Mouse (Mus musculus): ENCODE results near the gene Arhgap25. TPM values are rescaled to one million over a fixed set of nuclear protein-coding genes. Genes with fewer than 3 reads are reported as not detected.
A peak's percentile ranks its signal among the peaks of the same experiment; 100 is the strongest.
"Not testable (repeated sequence)": the region's sequence is repeated elsewhere in the genome, so short reads cannot be mapped to it uniquely, and the experiment has no call there.

The Arhgap25 gene
- total RNA-seq, 1 experiment from 2014 or later, result 138 TPM

GRCm38 (mm10) chr6:87475223-87475622, 57.8 kb downstream of the Arhgap25 start:
- ATAC-seq (replicated peaks; ENCODE audit: insufficient number of reproducible peaks, low FRiP score, low TSS enrichment, poor library complexity, severe bottlenecking), result no peak

DNA sequence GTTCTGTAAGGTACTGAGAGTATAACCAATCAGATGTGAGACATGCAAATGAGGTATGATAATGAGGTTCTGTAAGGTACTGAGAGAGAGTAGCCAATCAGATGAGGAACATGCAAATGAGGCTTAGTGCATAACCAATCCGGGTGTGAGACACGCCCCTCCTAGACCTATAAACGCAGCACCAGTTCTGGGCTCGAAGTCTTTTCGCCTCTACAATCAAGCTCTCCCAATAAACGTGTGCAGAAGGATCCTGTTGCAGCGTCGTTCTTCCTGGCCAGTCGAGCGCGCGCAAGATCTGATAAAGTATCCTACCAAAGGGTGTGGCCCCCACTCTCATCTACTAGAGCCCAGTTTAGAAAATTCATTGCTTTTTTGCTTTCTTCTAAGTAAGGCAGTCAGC, 63.0 kb downstream of the Arhgap25 start:
- not testable (repeated sequence) for ATAC-seq (replicated peaks; ENCODE audit: insufficient number of reproducible peaks, low FRiP score, low TSS enrichment, poor library complexity, severe bottlenecking)

DNA sequence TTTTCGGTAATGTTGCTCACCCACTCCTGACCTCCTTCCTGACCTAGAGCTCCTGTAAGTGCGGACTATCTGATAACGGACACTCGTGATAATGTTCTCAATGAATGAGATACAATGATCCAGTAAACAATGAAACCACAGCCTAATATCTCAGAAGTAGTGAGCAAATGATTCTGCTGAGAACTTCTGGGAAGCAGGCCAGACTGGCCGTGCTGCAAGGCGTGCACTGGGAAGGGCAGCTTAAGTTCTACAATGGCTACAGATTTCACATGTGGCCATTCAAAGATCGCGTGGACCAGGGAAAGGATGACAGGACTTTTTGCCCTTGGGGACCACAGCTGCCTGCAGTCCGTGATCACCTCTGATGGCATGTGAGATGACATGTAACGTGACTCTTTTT, 64.7 kb downstream of the Arhgap25 start:
- no peak for ATAC-seq (replicated peaks; ENCODE audit: insufficient number of reproducible peaks, low FRiP score, low TSS enrichment, poor library complexity, severe bottlenecking)

GRCm38 (mm10) chr6:87467373-87467772, 65.7 kb downstream of the Arhgap25 start:
- ATAC-seq (replicated peaks; ENCODE audit: insufficient number of reproducible peaks, low FRiP score, low TSS enrichment, poor library complexity, severe bottlenecking), result no peak

GRCm38 (mm10) chr6:87466221-87466620, 66.8 kb downstream of the Arhgap25 start:
- ATAC-seq (replicated peaks; ENCODE audit: insufficient number of reproducible peaks, low FRiP score, low TSS enrichment, poor library complexity, severe bottlenecking), result peak; percentile 67; the same call in 1 of the 2 replicates

GRCm38 (mm10) chr6:87455507-87455906, 77.6 kb downstream of the Arhgap25 start:
- no peak for ATAC-seq (replicated peaks; ENCODE audit: insufficient number of reproducible peaks, low FRiP score, low TSS enrichment, poor library complexity, severe bottlenecking)

DNA sequence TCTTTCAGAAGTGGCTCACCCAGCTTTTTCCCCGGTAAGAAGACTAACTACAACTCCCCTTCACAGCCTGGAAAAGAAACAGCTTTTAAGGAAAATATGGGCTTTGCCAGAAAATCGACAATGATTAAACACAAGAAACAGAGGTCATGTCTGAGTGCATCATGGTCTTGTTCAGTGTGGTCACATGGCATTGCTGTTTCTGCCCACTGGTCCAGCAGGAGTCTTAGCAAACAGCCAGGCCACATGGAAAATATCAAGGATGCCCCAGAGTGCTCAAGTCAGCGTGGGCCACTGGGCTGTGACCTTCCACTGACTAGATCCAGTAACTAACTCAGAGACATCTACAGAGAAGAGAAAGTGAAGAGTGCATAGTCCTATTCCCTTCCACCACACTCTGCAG, 81.3 kb downstream of the Arhgap25 start:
- no peak for ATAC-seq (replicated peaks; ENCODE audit: insufficient number of reproducible peaks, low FRiP score, low TSS enrichment, poor library complexity, severe bottlenecking)

- no peak for ATAC-seq (replicated peaks; ENCODE audit: insufficient number of reproducible peaks, low FRiP score, low TSS enrichment, poor library complexity, severe bottlenecking)
Measured at GRCm38 (mm10) chr6:87451016-87451415, 82.0 kb downstream of the Arhgap25 start.

DNA sequence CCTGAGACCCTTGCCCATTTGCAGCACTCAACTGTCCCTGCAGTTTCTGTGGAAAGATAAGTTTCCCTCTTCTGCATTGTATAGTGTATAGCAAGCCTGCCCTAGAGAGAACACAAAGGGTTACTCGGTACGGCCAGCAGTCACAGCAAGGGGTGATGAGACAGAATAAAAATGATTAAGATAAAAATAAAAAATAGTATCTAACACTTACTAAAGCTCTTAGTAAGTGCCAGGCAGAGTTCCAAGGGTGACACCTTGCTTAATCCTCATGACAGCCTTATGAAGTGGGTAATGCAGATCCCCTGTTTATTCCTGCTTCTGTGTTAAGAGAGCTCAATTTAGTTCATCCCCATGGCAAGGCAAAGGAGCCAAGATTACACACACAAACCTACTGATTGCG, 83.5 kb downstream of the Arhgap25 start:
- no peak for ATAC-seq (replicated peaks; ENCODE audit: insufficient number of reproducible peaks, low FRiP score, low TSS enrichment, poor library complexity, severe bottlenecking)

DNA sequence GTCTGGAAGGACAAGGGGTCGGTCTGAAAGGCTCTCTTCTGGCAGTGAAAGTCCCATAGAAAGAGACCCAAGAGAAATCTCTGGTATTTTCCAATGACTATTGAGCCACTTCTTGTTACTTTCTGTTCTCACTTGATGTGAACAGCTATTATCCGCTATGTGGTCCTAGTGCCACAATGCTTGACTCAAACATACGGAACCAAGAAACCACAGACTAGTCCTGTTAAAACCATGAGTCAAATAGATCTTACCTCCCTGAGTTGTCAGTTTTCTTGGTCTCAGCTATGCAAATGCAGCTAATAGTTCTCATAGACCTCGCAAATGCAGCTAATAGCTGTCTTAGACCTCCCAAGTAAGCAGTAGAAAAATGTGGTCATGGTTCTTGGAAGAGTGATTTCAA, 85.8 kb downstream of the Arhgap25 start:
- ATAC-seq (replicated peaks; ENCODE audit: insufficient number of reproducible peaks, low FRiP score, low TSS enrichment, poor library complexity, severe bottlenecking), result no peak

- no peak for ATAC-seq (replicated peaks; ENCODE audit: insufficient number of reproducible peaks, low FRiP score, low TSS enrichment, poor library complexity, severe bottlenecking)
Measured at GRCm38 (mm10) chr6:87445222-87445621, 87.8 kb downstream of the Arhgap25 start.

DNA sequence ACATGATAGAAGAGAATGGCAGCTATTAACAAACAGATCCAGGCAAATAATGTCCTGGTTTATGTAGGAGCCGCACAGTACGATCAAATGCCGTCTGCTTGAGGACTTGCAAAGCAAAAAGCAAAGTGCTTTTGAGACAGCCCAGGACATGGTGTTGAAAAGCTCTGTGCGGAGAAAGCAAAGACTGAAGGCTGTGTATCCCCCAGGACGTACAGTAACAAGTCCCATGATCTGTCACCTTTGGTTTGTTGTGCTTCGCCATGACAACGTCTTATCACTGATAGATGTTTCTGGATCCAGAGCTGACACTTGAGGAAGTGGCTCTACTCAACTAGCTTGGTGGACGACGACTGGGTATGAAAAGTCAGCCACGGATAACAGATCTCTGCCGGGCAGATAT, 89.8 kb downstream of the Arhgap25 start:
- no peak for ATAC-seq (replicated peaks; ENCODE audit: insufficient number of reproducible peaks, low FRiP score, low TSS enrichment, poor library complexity, severe bottlenecking)

DNA sequence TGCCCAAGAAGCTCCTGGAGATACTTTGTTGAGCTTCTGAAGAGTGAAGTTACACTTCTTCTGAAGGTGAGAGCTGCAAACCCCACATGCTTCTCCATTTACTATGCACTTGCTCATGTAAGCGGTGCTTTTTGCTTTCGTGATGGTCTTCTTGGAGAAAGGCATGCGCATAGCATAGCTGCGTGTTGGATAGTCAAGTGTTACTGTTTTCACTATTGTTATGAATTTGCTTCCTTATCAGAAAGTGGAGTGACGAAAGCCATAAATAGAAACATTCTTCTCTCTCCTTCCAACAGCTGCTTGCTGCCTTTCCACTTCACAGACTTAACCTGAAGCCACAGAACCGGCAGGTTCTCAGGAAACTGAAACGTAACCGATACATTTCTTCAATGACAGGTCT, 96.3 kb downstream of the Arhgap25 start:
- ATAC-seq (replicated peaks; ENCODE audit: insufficient number of reproducible peaks, low FRiP score, low TSS enrichment, poor library complexity, severe bottlenecking), result no peak

DNA sequence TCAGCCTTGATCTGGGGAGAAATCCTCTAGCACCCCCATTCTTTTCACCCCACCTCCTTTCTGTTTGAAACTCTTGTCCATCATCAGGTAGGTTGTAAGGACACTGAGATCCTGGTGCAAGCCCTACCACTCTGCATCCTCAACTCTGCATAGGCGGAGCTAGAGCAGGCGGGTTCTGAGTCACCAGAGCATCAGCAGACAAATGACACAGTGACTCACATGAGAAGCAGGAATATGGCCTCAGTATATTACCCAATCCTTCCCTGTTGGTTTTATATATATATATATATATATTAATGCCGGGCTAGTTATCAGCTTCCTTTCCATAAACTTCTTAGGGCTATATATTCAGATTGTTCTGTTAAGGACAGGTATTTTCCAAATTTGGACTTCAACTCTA, 97.3 kb downstream of the Arhgap25 start:
- no peak for ATAC-seq (replicated peaks; ENCODE audit: insufficient number of reproducible peaks, low FRiP score, low TSS enrichment, poor library complexity, severe bottlenecking)

GRCm38 (mm10) chr6:87428487-87429044, 104.5 kb downstream of the Arhgap25 start, which contains the start of gene Bmp10:
Bmp10 (plus strand) TSS chr6:87428994.
- no peak for ATAC-seq (replicated peaks; ENCODE audit: insufficient number of reproducible peaks, low FRiP score, low TSS enrichment, poor library complexity, severe bottlenecking)

DNA sequence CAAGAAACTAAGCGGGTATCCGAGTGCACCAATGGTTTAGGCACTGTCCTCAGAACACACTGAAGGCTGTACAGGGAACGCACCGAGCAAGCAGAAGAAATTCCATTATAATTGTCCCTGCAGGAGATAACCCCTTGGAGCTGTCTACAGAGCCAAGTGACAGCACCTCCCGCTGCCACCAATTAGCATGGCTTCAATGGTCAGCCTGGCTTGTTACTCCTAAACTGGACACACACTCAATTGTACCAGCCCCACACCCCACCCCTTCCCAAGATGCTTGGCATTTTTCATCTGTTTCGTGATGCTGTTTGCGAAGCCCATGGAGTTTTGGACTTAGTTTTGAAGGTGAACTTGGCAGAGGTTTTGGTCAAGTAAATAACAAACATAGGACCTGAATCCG, 105.4 kb downstream of the Arhgap25 start:
- ATAC-seq (replicated peaks; ENCODE audit: insufficient number of reproducible peaks, low FRiP score, low TSS enrichment, poor library complexity, severe bottlenecking), result no peak

GRCm38 (mm10) chr6:87426954-87427353, 106.1 kb downstream of the Arhgap25 start:
- ATAC-seq (replicated peaks; ENCODE audit: insufficient number of reproducible peaks, low FRiP score, low TSS enrichment, poor library complexity, severe bottlenecking), result no peak

- ATAC-seq (replicated peaks; ENCODE audit: insufficient number of reproducible peaks, low FRiP score, low TSS enrichment, poor library complexity, severe bottlenecking), result no peak
Measured at GRCm38 (mm10) chr6:87424037-87424816, 108.8 kb downstream of the Arhgap25 start.

DNA sequence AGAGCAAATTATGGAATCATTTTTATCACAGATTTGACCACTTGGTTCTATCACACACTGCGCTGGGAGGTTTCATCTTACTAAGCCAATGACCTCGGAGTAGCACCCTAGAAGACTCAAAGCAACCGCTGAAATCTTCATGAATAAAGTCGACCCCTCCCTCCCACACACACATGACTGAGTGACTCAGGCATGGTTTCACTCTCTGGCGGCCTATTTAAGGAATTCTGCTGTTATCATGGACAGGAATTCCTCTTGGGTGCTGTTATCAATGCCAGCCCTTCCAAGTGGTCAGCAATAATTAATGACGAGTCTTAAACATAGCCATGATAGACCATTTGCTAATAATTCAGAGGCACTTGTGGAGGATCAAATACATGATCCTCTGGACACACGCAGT, 110.8 kb downstream of the Arhgap25 start:
- ATAC-seq (replicated peaks; ENCODE audit: insufficient number of reproducible peaks, low FRiP score, low TSS enrichment, poor library complexity, severe bottlenecking), result no peak

DNA sequence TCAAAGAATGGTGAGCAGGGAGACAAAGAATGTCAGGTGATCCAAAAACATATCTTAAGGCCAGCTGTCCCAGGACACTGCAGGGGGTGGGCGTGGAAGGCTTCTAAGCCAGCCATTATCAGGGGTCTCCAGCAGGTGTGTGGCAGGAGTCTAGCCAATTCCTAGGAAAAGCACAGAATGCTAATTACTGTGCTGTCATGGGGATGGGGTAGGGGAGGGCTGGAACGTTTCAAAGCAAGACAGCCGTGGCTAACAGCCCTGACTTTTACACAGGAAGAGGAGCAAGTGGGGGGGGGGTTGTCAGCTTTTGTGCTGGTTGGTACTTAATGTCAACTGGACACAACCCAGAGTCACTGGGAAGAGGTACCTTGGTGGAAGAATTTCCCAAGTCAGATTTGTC, 121.0 kb downstream of the Arhgap25 start:
- ATAC-seq (replicated peaks; ENCODE audit: insufficient number of reproducible peaks, low FRiP score, low TSS enrichment, poor library complexity, severe bottlenecking), result no peak

Data from monocyte, adult 5-6 weeks (primary cell).